Mouse (Mus musculus) right cerebral cortex, postnatal 36 days (tissue): Measurements from ENCODE around the gene Dnah8.
A peak's percentile ranks its signal among the peaks of the same experiment; 100 is the strongest.

Experiments used
- DNase-seq, 2 experiments: peaks; one replicate each; pipeline ENCODE4 v3.0.0; 2022; ENCODE audit warnings: low spot score in 2 of 2, mixed read lengths in 1 of 2

The Dnah8 gene

GRCm38 (mm10) chr17:30663170-30663569 is 39.0 kb downstream of the Dnah8 start:
- DNase-seq = no peak

DNA sequence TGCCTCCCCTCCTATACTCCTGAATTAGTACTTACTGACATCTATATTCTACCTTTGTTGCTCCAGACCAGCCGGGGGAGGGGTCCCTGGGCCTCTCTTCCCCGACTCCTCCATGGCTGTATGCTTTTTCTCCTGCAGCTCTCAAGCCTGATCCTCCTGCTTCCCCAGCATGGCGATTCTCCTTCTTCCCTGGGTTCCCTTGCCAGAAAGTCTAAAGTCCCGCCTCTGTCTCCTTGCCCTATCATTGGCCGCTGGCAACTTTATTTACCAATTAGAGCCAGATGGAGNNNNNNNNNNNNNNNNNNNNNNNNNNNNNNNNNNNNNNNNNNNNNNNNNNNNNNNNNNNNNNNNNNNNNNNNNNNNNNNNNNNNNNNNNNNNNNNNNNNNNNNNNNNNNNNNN is 40.7 kb downstream of the Dnah8 start:
- DNase-seq = no peak

- no peak for DNase-seq
Measured at GRCm38 (mm10) chr17:30672556-30672955, 48.4 kb downstream of the Dnah8 start.

DNA sequence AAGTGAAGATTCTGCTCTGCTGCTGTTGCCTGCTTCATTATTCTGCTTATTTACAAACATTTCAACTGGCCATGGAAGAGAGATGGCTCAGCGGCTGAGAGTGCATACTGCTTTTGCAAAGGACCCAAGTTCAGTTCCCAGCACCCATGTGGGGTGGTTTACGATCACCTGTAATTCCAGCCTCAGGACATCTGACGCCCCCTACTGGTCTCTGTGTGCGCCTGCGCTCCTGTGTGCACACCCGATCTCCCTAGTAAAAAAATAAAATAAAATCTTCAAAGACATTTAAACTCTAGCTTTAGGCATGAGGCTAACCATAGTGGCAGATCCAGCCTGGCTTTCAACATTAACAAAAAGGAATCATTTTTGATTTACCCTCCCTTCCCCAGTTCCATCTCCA is 48.9 kb downstream of the Dnah8 start:
- no peak for DNase-seq

GRCm38 (mm10) chr17:30675021-30675740 is 51.0 kb downstream of the Dnah8 start:
- no peak for DNase-seq

GRCm38 (mm10) chr17:30678523-30678922 is 54.4 kb downstream of the Dnah8 start:
- DNase-seq = no peak

DNA sequence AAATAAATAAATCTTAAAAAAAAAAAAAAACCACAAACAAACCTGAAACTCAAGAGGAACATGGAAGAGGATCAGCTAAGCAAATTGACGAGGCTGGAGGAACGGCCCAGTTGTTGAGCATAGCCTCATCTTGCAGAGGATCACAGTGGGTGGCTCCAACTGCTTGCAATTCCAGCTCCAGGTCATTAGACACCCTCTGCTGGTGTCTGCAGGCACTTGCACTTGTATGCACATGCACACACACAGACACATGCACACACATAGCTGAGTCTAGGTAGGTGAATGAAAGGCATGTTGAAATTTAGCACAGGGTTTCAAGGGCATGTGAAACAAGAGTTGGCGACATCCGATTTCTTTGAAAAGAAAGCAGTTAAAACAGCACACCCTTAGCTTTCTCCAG is 55.5 kb downstream of the Dnah8 start:
- no peak for DNase-seq

GRCm38 (mm10) chr17:30681604-30682003 is 57.5 kb downstream of the Dnah8 start:
- no peak for DNase-seq

- no peak for DNase-seq
Measured at GRCm38 (mm10) chr17:30690181-30690580, 66.0 kb downstream of the Dnah8 start.

DNA sequence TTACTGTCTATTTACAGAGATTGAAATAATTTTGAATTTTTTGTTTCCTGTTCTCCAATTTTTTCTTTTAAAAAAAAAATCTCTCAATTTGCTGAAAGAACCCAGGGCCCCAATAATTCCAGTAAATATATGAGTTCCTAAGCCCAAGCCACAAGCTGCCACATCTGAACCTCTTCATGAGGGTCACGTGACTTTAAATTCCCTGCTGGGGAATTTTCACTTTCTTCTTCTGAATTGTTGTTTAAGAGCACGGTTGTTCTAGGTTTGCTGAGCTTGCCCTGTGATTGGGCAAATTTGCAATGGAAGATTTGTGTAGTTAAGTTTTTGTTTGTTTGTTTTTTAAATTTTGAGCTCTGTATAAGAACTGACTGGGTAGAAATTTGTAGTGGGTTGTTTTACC is 67.3 kb downstream of the Dnah8 start:
- no peak for DNase-seq

GRCm38 (mm10) chr17:30694281-30694680 is 70.1 kb downstream of the Dnah8 start:
- no peak for DNase-seq

DNA sequence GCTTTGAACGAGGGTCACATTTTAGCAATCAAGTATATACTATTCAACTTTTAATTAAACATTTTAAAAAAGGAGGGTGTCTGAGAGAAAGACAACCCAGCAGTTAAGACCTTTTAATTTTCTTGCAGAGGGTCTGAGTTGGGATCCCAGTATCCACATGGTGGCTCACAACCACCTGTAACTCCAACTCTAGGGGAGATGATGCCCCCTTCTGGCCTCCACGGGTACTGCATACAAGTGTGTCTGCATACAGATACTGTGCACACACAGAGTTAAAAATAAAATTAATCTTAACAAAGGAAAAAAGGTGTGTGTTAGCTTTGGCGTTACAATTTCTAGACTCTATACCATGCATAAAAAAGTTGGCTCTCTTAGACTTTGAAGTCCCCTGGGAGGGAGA is 90.6 kb downstream of the Dnah8 start:
- DNase-seq = no peak

DNA sequence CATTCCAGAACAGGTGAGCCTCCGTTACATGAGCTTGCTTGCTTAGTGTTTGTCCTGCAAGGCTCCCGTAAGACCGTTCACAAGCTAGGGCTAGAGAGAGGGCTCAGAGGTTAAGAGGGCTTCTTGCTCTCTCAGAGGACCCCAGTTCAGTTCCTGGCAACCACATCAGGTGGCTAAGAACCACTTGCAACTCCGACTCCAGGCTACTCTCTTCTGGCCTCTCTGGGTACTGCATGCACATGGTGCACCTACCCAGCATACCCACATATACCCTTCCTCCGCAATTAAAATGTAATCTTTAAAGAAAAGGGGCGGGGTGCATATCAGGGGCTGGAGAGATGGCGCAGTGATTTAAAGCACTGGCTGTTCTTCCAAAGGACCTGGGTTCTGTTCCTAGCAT is 94.0 kb downstream of the Dnah8 start:
- DNase-seq = no peak

GRCm38 (mm10) chr17:30719031-30719430 is 94.9 kb downstream of the Dnah8 start:
- no peak for DNase-seq

DNA sequence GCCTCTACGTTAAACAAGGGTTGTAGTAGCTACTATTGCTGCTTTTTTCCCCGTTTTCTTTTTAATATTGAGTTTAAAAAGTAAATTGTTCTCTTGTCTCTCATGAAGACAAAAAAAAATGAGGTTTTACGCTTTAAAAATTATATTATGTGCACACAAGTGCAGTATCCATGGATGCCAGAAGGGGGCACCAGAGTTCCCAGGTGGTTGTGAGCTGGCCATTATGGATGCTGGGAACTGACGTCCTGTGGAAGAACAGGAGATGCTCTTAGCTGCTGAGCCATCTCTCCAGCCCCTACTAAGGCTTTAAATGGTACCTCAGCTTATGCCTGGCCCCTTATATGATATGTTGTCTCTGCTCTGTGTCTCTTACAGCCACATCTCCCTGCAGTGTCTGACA is 103.6 kb downstream of the Dnah8 start:
- no peak for DNase-seq

GRCm38 (mm10) chr17:30732736-30733135 is 108.6 kb downstream of the Dnah8 start:
- DNase-seq = no peak

GRCm38 (mm10) chr17:30734770-30735169 is 110.6 kb downstream of the Dnah8 start:
- DNase-seq = no peak

- DNase-seq = no peak
Measured at GRCm38 (mm10) chr17:30735454-30735853, 111.3 kb downstream of the Dnah8 start.

DNA sequence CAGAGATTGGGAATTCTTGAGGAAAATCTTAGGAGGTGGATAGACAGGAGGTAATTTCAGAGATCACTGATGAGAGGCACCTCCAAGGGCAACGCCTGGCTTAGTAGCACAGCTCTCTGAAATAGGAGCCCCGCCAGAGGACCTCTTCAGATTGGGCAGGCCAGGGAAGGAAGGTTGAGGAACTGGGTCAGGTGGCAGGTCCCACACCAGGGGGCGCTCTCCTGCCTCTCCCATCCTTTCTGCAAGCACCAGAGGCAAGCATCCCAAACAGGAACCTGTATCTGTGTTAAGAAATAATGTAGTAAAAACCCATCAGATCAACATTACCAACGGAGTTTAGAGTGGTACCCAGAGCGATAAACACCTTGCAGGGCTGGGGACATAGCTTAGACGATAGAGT is 113.6 kb downstream of the Dnah8 start:
- DNase-seq = no peak

GRCm38 (mm10) chr17:30739769-30740168 is 115.6 kb downstream of the Dnah8 start:
- no peak for DNase-seq

DNA sequence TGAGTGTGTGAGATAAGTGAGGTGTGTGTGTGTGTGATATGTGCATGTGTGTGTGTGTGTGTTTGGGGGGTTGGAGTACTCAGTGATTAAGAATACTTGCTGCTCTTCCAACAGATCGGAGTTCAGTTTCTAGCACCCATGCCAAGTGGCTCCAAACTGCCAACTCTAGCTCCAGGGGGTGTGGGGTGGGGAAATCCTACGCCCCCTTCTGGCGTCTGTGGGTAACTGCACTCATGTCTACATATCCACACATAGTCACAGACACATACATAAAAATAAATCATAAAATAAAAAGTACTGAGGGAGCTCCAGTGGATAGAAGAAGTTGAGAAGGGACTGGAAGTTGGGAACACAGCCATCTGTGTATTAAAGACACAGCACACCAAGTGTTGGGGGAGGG is 119.8 kb downstream of the Dnah8 start:
- DNase-seq = no peak

DNA sequence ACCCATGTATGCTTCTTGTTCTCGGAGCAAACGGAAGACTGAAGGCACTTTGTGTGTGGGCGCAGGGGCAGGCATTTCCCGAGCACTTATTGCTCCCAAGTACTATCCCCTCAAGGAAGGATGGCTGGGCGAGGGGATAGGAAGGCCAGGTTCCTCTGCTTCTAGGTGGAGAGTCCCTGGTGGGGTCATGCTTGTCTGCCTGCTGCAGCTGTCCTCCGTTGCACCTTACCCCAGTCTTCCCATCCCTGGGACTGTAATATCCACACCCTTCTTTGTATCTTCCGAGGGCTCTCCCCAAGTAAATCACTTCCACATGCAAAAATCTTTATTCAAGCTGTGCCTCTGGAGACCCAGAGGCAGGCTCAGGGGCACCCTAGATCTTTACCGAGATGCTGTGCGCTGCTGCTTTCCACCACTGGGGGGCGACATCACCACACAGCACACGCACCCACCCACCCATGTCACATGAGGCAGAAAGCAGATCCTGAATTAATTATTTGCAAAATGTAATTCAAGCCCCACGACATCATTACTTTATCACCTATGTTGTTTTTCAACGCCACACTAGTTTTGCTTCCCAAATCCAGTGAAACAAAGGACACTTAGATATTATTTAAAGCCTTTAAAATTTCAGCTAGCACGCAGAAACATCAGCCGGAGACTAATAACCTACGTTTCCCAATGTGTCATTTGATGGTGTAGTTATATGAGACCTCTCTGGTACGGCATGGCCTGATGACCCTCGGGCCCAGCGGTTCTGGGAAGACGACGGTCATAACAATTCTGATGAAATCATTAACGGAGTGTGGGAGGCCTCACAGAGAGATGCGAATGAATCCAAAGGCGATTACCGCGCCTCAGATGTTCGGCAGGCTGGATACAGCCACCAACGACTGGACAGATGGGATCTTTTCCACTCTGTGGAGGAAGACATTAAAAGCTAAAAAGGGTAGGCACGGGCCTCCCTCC is 122.2 kb downstream of the Dnah8 start:
- peak; percentile 47 to 60 for DNase-seq

- no peak for DNase-seq
Measured at GRCm38 (mm10) chr17:30749391-30749790, 125.2 kb downstream of the Dnah8 start.
